Mouse (Mus musculus) embryonic facial prominence, embryonic 14.5 days (tissue): ENCODE data around the gene Ncor2. TPM values are rescaled to one million over a fixed set of nuclear protein-coding genes. Genes with fewer than 3 reads are reported as not detected.

Experiments
- ATAC-seq: fragments of 200-750 bp; cut with Nextera tagmentation; 2 replicates; pipeline ENCODE4 v1.8.0; 2017; ENCODE audit warnings: low read depth, moderate number of reproducible peaks, moderate TSS enrichment
- DNase-seq: peaks from one replicate; pipeline ENCODE4 v3.0.0-alpha.2; 2015; ENCODE audit warnings: low spot score
- H3K27ac ChIP-seq: fragments of 300-500 bp; sonication (generic); replicated peaks from 2 replicates; pipeline ENCODE4 v1.5.1; 2014; ENCODE audit warnings: low read depth, mild to moderate bottlenecking, low read length, moderate library complexity
- H3K27me3 ChIP-seq: fragments of 300-500 bp; sonication (generic); replicated peaks from 2 replicates; pipeline ENCODE4 v1.6.1; 2014; ENCODE audit warnings: low read length; ENCODE audit not compliant: control insufficient read depth, insufficient read depth
- H3K36me3 ChIP-seq: fragments of 300-500 bp; sonication (generic); 2 replicates; pipeline ENCODE4 v1.6.1; 2014; ENCODE audit warnings: low read length, mixed read lengths; ENCODE audit not compliant: control insufficient read depth, insufficient read depth
- H3K4me1 ChIP-seq: fragments of 300-500 bp; sonication (generic); 2 replicates; pipeline ENCODE4 v1.6.1; 2014; ENCODE audit warnings: antibody characterized with exemption, low read length; ENCODE audit not compliant: control insufficient read depth, insufficient read depth
- H3K4me2 ChIP-seq: fragments of 300-500 bp; sonication (generic); 2 replicates; pipeline ENCODE4 v1.6.1; 2014; ENCODE audit warnings: low read depth, mild to moderate bottlenecking, low read length, moderate library complexity, mixed read lengths
- H3K4me3 ChIP-seq: fragments of 300-500 bp; sonication (generic); 2 replicates; pipeline ENCODE4 v1.5.1; 2014; ENCODE audit warnings: low read depth, mild to moderate bottlenecking, low read length
- H3K9ac ChIP-seq: fragments of 300-500 bp; sonication (generic); 2 replicates; pipeline ENCODE4 v1.6.1; 2014; ENCODE audit warnings: low read depth, mild to moderate bottlenecking, low read length, moderate library complexity, mixed read lengths
- H3K9me3 ChIP-seq: fragments of 300-500 bp; sonication (generic); 2 replicates; pipeline ENCODE4 v1.6.1; 2016; ENCODE audit warnings: low read length; ENCODE audit not compliant: control insufficient read depth
- whole genome bisulfite sequencing: fragments of 180-500 bp; shearing (Covaris S2); extraction: QIAGEN DNeasy Blood & Tissue Kit; methylation state at CpG from one replicate; pipeline ENCODE4 v1.1.7; 2014; 5-methylcytosine and 5-hydroxymethylcytosine counted together
- polyA plus RNA-seq: library from polyadenylated mRNA; unstranded; fragments of >200 nt; fragmentation: Nextera tagmentation; extraction: Ambion mirVana; gene quantifications from 2 replicates; pipeline ENCODE4 v1.2.1, GENCODE M21; 2014

Ncor2 gene
- polyA plus RNA-seq, 1 experiment from 2014 or later: 37.3 TPM

- H3K9ac ChIP-seq: peak overlapping the region; percentile 34; the same call in 1 of the 2 replicates
- no peaks in the 10 kb centered on the region for H3K27me3 ChIP-seq
- H3K4me1 ChIP-seq: peaks cover 49% of the 10 kb centered on the region
- peaks cover 33% of the 10 kb centered on the region for H3K36me3 ChIP-seq
- H3K4me3 ChIP-seq: peak overlapping the region; percentile 15
- peak; percentile 36 for DNase-seq
- peak overlapping the region; percentile 58 for H3K4me2 ChIP-seq
- H3K9me3 ChIP-seq: no peaks in the 10 kb centered on the region
- 24% methylated on average over 6 of the region's 6 CpGs for WGBS
- ATAC-seq: no peak
- H3K27ac ChIP-seq: peak overlapping the region; percentile 77
These were observed 122.7 kb downstream of the Ncor2 start for GRCm38 (mm10) chr5:125056331-125056695.

GRCm38 (mm10) chr5:125055901-125056300 is 123.1 kb downstream of the Ncor2 start:
- H3K27me3 ChIP-seq: no peaks in the 10 kb centered on the region
- no peak for ATAC-seq
- no peak for DNase-seq
- H3K4me1 ChIP-seq: peaks cover 49% of the 10 kb centered on the region
- peak overlapping the region; percentile 34; the same call in 1 of the 2 replicates for H3K9ac ChIP-seq
- H3K36me3 ChIP-seq: peaks cover 36% of the 10 kb centered on the region
- H3K4me3 ChIP-seq: peak overlapping the region; percentile 15; the same call in 1 of the 2 replicates
- H3K27ac ChIP-seq: peak overlapping the region; percentile 77
- no peaks in the 10 kb centered on the region for H3K9me3 ChIP-seq
- WGBS: 47% methylated on average over 7 of the region's 8 CpGs
- H3K4me2 ChIP-seq: peak overlapping the region; percentile 58; the same call in 1 of the 2 replicates

DNA sequence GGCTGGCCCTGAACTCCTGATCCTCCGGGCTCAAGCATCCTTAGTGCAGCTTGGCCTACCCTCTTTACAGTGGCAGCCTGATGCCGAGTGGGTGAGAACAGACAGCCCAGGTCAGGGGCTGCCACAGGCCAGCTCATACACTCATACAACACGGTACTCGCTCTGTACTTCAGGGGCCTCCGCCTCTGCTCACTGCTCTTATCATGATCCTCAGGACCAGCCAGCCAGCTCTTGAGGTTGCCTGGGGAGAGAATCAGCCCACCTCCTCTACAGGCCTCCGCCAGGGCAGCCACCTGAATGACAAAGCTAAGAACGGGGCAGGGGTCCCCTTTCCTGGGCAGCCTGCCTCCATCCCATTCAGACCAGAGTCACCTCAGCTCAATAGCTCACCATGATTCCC is 125.4 kb downstream of the Ncor2 start:
- DNase-seq: no peak
- Histone ChIP-seq H3K4me3 (no peak overlapping the region), H3K36me3 (peaks cover 58% of the 10 kb centered on the region), H3K9me3 (no peaks in the 10 kb centered on the region), H3K27me3 (no peaks in the 10 kb centered on the region), H3K27ac (no peak overlapping the region), H3K9ac (no peak overlapping the region), H3K4me2 (no peak overlapping the region), H3K4me1 (peaks cover 30% of the 10 kb centered on the region)
- WGBS: 86% methylated on average over 7 of the region's 7 CpGs
- ATAC-seq: no peak

- peaks cover 22% of the 10 kb centered on the region for H3K4me1 ChIP-seq
- 0 out of 2 replicates have a peak overlapping the region, but pooled peaks have one; percentile 6 for H3K27ac ChIP-seq
- H3K36me3 ChIP-seq: peaks cover 66% of the 10 kb centered on the region
- H3K4me3 ChIP-seq: no peak overlapping the region
- DNase-seq: peak; percentile 37
- H3K4me2 ChIP-seq: no peak overlapping the region
- ATAC-seq: no peak
- no peaks in the 10 kb centered on the region for H3K27me3 ChIP-seq
- H3K9me3 ChIP-seq: no peaks in the 10 kb centered on the region
- 65% methylated on average over 21 of the region's 23 CpGs for WGBS
- H3K9ac ChIP-seq: 0 out of 2 replicates have a peak overlapping the region, but pooled peaks have one; percentile 9
These were observed 126.2 kb downstream of the Ncor2 start for GRCm38 (mm10) chr5:125052603-125053488.

DNA sequence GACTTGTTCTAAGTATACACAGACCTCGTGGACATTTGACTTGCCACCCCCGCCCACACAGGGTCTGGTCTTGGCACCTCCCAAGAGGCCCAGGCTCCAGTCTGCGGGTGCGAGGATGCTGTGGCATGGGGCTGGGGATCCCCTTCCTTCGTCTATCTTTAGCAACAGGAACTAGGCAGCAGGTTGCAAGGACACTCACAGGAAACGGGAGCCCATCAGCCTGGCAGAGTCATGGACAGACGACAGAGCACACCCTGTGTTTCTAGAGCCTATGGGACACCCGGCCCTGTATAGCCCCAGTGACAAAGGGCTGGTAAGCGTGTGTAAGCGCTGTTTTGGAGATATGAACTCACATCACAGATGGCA is 126.8 kb downstream of the Ncor2 start:
- 0 out of 2 replicates have a peak overlapping the region, but pooled peaks have one; percentile 9 for H3K9ac ChIP-seq
- H3K4me3 ChIP-seq: no peak overlapping the region
- H3K36me3 ChIP-seq: peaks cover 73% of the 10 kb centered on the region
- no peak overlapping the region for H3K27ac ChIP-seq
- H3K9me3 ChIP-seq: no peaks in the 10 kb centered on the region
- peaks cover 15% of the 10 kb centered on the region for H3K4me1 ChIP-seq
- H3K27me3 ChIP-seq: no peaks in the 10 kb centered on the region
- no peak for ATAC-seq
- WGBS: 75% methylated on average over 10 of the region's 10 CpGs
- DNase-seq: no peak
- H3K4me2 ChIP-seq: no peak overlapping the region

GRCm38 (mm10) chr5:125049481-125049880 is 129.5 kb downstream of the Ncor2 start:
- no peak for DNase-seq
- ATAC-seq: no peak
- no peak overlapping the region for H3K27ac ChIP-seq
- H3K36me3 ChIP-seq: peaks cover 86% of the 10 kb centered on the region
- no peaks in the 10 kb centered on the region for H3K9me3 ChIP-seq
- H3K9ac ChIP-seq: no peak overlapping the region
- H3K27me3 ChIP-seq: no peaks in the 10 kb centered on the region
- no peak overlapping the region for H3K4me3 ChIP-seq
- WGBS: 88% methylated on average over 4 of the region's 4 CpGs
- H3K4me1 ChIP-seq: no peaks in the 10 kb centered on the region
- no peak overlapping the region for H3K4me2 ChIP-seq

DNA sequence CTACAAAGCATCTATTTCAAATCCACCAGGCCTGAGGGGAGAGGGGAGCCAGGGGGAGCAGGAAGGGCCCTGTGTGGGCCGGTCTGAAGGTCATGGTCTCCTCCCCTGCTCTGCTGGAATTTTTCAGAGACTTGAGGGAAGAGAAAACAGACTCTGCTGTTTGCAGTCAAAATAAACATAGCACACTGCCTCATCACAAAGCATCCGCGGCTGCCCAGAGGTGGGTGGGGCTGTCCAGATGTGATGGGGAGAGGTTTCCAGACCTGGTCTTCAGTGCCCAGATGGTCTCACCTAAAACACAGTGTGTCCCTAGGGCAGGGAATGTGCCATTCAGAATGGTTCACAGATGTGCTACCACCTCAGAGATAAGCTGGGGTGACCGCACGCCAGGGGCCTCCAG is 132.6 kb downstream of the Ncor2 start:
- Histone ChIP-seq H3K4me3 (no peak overlapping the region), H3K36me3 (peaks cover 95% of the 10 kb centered on the region), H3K4me2 (no peak overlapping the region), H3K27ac (no peak overlapping the region), H3K9me3 (no peaks in the 10 kb centered on the region), H3K27me3 (no peaks in the 10 kb centered on the region), H3K4me1 (no peaks in the 10 kb centered on the region), H3K9ac (0 out of 2 replicates have a peak overlapping the region, but pooled peaks have one; percentile 14)
- no peak for ATAC-seq
- no peak for DNase-seq
- WGBS: 60% methylated on average over 5 of the region's 5 CpGs

- Histone ChIP-seq H3K4me1 (no peaks in the 10 kb centered on the region), H3K9me3 (no peaks in the 10 kb centered on the region), H3K27me3 (no peaks in the 10 kb centered on the region), H3K4me2 (no peak overlapping the region), H3K27ac (no peak overlapping the region), H3K36me3 (peaks cover 95% of the 10 kb centered on the region), H3K9ac (no peak overlapping the region), H3K4me3 (no peak overlapping the region)
- ATAC-seq: no peak
- WGBS: 50% methylated on average over 5 of the region's 5 CpGs
- no peak for DNase-seq
These were observed 133.8 kb downstream of the Ncor2 start for GRCm38 (mm10) chr5:125045202-125045601.
